Mouse (Mus musculus) T-cell, adult 2 months (primary cell): ENCODE measurements around the gene Pigq.

ENCODE experiments used
- DNase-seq: peaks from one replicate; pipeline ENCODE4 v3.0.0; 2022; ENCODE audit warnings: low spot score

Pigq gene

GRCm38 (mm10) chr17:25925348-25925747 lies 19.4 kb downstream of the Pigq start:
- no peak for DNase-seq

- DNase-seq: no peak
These were observed 22.6 kb downstream of the Pigq start for GRCm38 (mm10) chr17:25922120-25922519.

DNA sequence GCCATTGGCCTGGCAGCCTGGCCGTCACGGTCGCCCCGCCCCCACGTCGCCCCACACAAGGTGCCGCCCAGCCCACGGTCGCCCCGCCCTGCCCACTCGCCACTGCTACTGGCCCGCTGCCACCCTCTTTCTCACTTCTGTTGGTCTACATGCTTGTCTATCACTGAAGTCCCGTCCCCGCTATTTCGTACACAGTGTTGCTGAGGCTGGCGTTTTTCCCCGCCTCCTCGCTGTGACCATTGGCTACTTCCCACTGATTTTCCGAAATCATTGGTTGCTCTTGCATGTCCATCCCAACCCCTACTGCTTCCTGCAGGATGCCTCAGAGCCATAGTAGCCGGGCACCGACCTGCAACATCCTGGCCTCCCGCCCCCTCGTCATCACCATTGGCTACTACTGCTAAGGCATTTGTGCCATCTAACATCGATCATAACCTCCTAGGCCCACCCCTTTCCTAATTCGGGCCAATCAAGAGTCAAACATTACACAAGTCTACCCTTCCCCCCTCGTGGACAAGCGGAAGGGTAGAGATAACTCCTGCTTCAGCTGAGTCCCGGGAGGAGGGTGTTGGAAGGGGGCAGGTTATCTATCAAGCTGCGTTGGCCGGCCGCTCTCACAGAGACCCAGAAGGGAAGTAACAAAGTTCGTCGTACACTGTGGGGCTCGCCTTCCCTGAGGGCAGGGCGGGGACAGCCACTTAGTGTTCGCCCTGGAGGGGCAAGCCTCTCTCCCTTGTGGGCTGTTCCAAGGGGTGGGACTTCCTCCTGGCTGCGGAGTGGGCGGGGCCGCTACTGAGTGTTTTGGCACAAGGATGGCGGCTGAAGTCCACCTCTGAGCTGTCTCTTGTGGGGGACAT lies 24.7 kb downstream of the Pigq start:
- peak; percentile 100 for DNase-seq

GRCm38 (mm10) chr17:25919144-25919785 lies 25.5 kb downstream of the Pigq start, which contains the start of gene Rab40c:
TSS of gene Rab40c (minus strand) at chr17:25919727.
- DNase-seq: peak; percentile 61

DNA sequence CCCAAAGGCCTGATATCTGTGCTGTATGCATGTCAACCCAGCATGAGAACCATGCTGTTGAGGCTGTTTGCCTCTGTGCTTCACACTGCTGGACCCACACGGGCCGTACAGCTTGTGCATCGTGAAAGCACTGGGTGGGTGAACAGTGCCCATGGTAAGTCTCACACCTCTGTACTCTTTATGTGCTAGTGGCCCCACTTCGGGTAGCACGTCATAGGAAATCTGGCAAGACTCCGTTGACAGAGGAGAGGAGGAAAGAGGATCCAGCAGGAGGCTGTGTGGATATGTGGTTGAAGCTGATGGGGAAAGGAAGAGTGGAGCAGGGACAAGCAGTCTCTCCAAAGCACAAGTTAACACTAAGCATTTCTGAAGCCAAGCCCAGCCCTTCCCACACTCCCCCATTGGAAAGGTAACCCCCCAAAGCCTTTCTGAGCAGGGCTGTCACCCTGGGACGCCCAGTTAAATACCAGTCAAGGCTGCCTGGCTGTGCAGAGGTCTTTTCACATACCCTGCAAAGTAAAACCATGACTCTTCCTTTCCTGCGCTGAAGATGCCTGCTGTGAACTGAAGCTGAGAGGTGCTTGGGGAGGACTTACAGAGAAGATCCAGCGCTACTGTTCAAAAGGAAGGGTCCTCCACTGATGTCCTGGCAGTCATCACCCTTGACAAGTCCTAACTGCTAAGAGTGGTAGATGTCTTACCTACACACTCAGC lies 26.5 kb downstream of the Pigq start:
- no peak for DNase-seq

GRCm38 (mm10) chr17:25916931-25917647 lies 27.6 kb downstream of the Pigq start:
- DNase-seq: no peak

- DNase-seq: no peak
These were observed 30.4 kb downstream of the Pigq start for GRCm38 (mm10) chr17:25914295-25914694.

- no peak for DNase-seq
These were observed 30.9 kb downstream of the Pigq start for GRCm38 (mm10) chr17:25913877-25914275.

GRCm38 (mm10) chr17:25913186-25913876 lies 31.4 kb downstream of the Pigq start:
- no peak for DNase-seq

- DNase-seq: no peak
These were observed 32.9 kb downstream of the Pigq start for GRCm38 (mm10) chr17:25911816-25912215.

GRCm38 (mm10) chr17:25907640-25908039 lies 37.1 kb downstream of the Pigq start:
- no peak for DNase-seq

GRCm38 (mm10) chr17:25903061-25903460 lies 41.7 kb downstream of the Pigq start:
- no peak for DNase-seq

GRCm38 (mm10) chr17:25900193-25900592 lies 44.5 kb downstream of the Pigq start:
- no peak for DNase-seq

DNA sequence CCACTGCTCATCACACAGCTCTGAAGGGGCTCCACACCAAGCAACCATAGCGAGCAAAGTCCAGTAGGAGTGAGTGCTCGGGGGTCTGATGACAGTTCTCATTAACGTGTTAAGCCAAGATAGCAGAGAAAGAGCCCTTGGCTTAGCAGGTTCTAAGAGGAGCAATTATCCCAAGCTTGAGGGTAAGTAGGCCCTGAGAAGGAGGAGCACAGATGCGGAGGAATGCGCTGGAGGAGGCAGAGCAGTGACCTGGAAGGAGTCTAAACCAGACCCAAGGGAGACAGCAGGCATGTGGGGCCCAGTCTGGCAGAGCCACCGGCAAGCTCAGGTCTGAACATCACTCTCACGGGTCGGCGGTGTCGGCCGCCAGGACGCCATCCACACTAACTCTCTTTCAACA lies 48.8 kb downstream of the Pigq start:
- no peak for DNase-seq

DNA sequence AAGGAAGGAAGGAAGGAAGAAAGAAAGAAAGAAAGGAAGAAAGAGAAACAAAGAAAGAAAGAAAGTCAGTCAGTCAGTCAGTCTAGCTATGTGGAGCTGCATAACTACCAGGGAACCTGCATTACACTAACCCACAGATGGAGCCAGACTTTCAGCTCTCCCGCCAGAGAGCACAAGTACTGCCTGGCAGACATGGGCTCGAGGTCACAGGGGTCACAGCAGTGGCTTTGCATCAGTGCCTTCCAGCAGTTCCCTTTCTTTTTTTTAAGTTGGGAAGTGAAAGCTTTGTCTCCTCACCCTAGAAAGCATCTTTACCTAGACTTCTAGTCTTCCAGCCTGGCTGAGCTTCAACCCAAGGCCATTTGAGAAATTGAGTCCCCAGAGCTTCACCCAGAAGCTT lies 49.3 kb downstream of the Pigq start:
- no peak for DNase-seq

GRCm38 (mm10) chr17:25893975-25894617 lies 50.6 kb downstream of the Pigq start:
- DNase-seq: peak; percentile 73

GRCm38 (mm10) chr17:25888837-25889236 lies 55.9 kb downstream of the Pigq start:
- DNase-seq: no peak

DNA sequence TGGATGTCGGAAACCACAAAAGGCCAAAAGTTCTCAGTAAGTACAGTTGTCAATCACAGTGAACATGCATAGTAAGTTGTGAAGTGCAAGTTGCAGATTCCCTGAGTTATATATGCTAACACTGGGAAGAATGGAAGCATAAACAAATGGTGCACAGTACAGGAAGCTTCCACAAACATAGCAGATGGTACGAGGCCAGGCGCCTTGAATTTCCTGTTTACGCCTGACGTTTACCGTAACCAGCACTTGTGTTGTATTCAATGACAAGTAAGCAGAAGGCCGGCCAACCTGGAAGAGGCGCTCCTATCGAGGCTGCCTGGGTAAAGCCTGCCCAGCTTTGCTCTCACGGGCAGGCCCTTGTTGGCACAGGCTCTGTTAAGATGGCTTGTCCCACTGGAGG lies 57.3 kb downstream of the Pigq start:
- DNase-seq: no peak

DNA sequence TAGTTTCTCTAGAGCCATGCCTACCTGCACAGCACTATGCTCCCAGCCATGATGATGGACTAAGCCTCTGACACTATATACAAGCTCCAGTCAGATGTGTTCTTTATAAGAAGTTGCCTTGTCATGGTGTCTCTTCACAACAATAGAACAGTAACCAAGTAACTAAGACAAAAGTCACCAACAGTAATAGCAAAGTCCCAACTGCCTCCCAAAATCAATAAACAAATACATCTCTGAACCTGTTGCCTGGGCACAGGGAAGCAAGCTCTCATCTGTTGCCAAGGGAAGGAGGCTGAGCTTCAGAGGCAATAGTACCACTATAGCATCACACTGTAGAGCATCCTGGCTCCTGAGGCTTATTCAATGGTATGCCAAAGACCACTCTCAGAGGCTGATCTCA lies 57.9 kb downstream of the Pigq start:
- DNase-seq: no peak

- peak; percentile 27 for DNase-seq
These were observed 59.1 kb downstream of the Pigq start for GRCm38 (mm10) chr17:25885636-25886035.

- DNase-seq: no peak
These were observed 60.9 kb downstream of the Pigq start for GRCm38 (mm10) chr17:25883824-25884223.
